Mouse (Mus musculus): Measurements from ENCODE around the gene Maml3. TPM values are rescaled to one million over a fixed set of nuclear protein-coding genes. Genes with fewer than 3 reads are reported as not detected.

The Maml3 gene
- total and polyA plus RNA-seq, 3 experiments = 0.81 to 1.8 (median 0.98) TPM

DNA sequence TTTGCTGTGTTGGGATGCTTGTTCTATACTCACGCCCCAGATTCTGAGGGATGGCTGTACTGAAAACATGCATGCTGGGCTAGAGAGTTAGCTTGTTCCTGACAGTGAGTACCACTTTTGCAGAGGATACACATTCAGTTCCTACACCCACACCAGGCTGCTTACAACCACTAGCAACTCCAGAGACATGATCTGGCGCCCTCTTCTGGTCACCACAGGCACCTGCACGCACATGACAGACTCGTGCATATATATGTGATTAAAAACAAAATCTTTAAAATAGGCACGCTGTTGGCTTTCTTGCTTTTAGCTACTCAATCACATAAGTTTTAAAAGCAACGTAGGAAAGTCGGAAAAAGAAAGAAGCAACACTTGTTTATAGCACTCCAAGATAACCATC is 399.7 kb downstream of the Maml3 start:
- Histone ChIP-seq H3K4me2 (ENCODE audit: insufficient read depth, low read depth, poor library complexity, severe bottlenecking) (no peak overlapping the region), H3K4me3 (replicated peaks in 1 of 3; ENCODE audit: low read depth in 2 of 3, low read length in 2 of 3, poor library complexity in 1 of 3) (no peak overlapping the region), H3K27me3 (replicated peaks) (no peaks in the 10 kb centered on the region), H3K9ac (ENCODE audit: insufficient read depth, low read depth) (no peak overlapping the region), H3K36me3 (replicated peaks in 1 of 2; ENCODE audit: control insufficient read depth in 1 of 2, insufficient read depth in 1 of 2, low read length in 1 of 2) (no peaks in the 10 kb centered on the region), H3K27ac (ENCODE audit: insufficient read depth, low read depth) (no peak overlapping the region), H3K4me1 (ENCODE audit: control insufficient read depth in 1 of 2, insufficient read depth in 2 of 2) (peaks cover 2 to 16% of the 10 kb centered on the region in 2 experiments; a peak in 2 of 4 replicates), H3K9me3 (replicated peaks; ENCODE audit: low read length) (peaks cover 9% of the 10 kb centered on the region), H3K79me2 (replicated peaks; ENCODE audit: control insufficient read depth, extremely low read depth, insufficient read depth, poor library complexity, severe bottlenecking) (no peaks in the 10 kb centered on the region)
- TF ChIP-seq SMC3 (IDR thresholded peaks at IDR 0.05; ENCODE audit: low read depth, low read length) (peak; percentile 38; the same call in 1 of the 2 replicates), RAD21 (IDR thresholded peaks at IDR 0.05; ENCODE audit: low read depth, low read length) (peak; percentile 28), MAFK (IDR thresholded peaks at IDR 0.05; ENCODE audit: insufficient replicate concordance, low read length) (no peak), CTCF (conservative IDR thresholded peaks at IDR 0.05 in 1 of 2, IDR thresholded peaks at IDR 0.05 in 1 of 2; ENCODE audit: low read depth in 2 of 2, low read length in 2 of 2) (peak; percentile 19 to 54; a peak in 2 of 4 replicates)
- in situ Hi-C loops (cut with MboI; ENCODE audit: low pct_ligation_motif_present, low pct_unique_long_range_greater_than_20kb, low sequenced_read_pairs) = loop anchor here (10.0 to 25.0 kb wide), 2 partner anchors 307 to 540 kb away; no protein-coding TSS in a partner anchor
- peak; percentile 22 for DNase-seq (ENCODE audit: extremely low read depth)
- dilution Hi-C loops (cut with MboI; ENCODE audit: extremely low pct_ligation_motif_present, extremely low pct_unique_long_range_greater_than_20kb, low sequenced_read_pairs) = no loop called here

DNA sequence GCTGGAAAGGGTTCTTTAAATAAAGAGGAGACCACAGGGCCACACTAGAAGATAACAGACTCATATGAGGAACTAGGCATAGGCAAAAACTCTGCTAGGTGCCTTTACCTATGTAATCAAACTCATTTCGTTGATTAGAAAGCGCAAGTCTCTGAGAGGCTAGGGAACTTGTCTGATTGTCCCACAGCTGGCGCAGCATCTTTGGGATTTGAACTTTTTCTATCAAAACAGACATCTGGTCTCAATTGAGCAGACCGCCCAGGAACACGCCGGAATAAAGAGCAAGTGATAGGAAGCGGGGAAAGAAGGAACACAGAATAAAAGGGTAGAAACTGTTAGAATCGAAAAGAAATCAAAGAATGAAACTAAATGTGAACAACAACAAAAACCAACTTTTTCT is 401.4 kb downstream of the Maml3 start:
- no peaks in the 10 kb centered on the region for H3K79me2 ChIP-seq (replicated peaks; ENCODE audit: control insufficient read depth, extremely low read depth, insufficient read depth, poor library complexity, severe bottlenecking)
- no peak overlapping the region for H3K4me2 ChIP-seq (ENCODE audit: insufficient read depth, low read depth, poor library complexity, severe bottlenecking)
- TF ChIP-seq GABPA (IDR thresholded peaks at IDR 0.05; ENCODE audit: insufficient replicate concordance, low read depth, low read length) (no peak), NELFE (IDR thresholded peaks at IDR 0.05; ENCODE audit: low read depth, low read length) (no peak), NRF1 (IDR thresholded peaks at IDR 0.05; ENCODE audit: low read depth, low read length) (no peak), ZNF384 (IDR thresholded peaks at IDR 0.05; ENCODE audit: low read depth, low read length) (no peak), ELF1 (IDR thresholded peaks at IDR 0.05; ENCODE audit: low read depth, low read length) (no peak), USF1 (IDR thresholded peaks at IDR 0.05; ENCODE audit: low read depth, low read length) (no peak), BHLHE40 (IDR thresholded peaks at IDR 0.05; ENCODE audit: low read depth, low read length) (no peak), MAZ (IDR thresholded peaks at IDR 0.05; ENCODE audit: low read depth, low read length) (no peak), UBTF (IDR thresholded peaks at IDR 0.05; ENCODE audit: low read depth, low read length) (no peak), POLR2A (IDR thresholded peaks at IDR 0.05; ENCODE audit: low read depth, low read length) (no peak), CHD1 (IDR thresholded peaks at IDR 0.05; ENCODE audit: low read depth, low read length) (no peak), POLR2AphosphoS2 (IDR thresholded peaks at IDR 0.05; ENCODE audit: low read depth, low read length) (no peak), CHD2 (IDR thresholded peaks at IDR 0.05; ENCODE audit: low read length) (no peak), MYC (IDR thresholded peaks at IDR 0.05; ENCODE audit: low read depth, low read length) (no peak), ZKSCAN1 (IDR thresholded peaks at IDR 0.05; ENCODE audit: borderline replicate concordance, low read depth, low read length) (no peak)
- H3K9me3 ChIP-seq (replicated peaks; ENCODE audit: low read length) = peaks cover 9% of the 10 kb centered on the region
- DNase-seq (ENCODE audit: extremely low read depth) = no peak
- dilution Hi-C loops (cut with MboI; ENCODE audit: extremely low pct_ligation_motif_present, extremely low pct_unique_long_range_greater_than_20kb, low sequenced_read_pairs) = no loop called here
- in situ Hi-C loops (cut with MboI; ENCODE audit: low pct_ligation_motif_present, low pct_unique_long_range_greater_than_20kb, low sequenced_read_pairs) = loop anchor here (5.0 to 25.0 kb wide), 3 partner anchors 309 to 541 kb away; no protein-coding TSS in a partner anchor
- H3K4me1 ChIP-seq (ENCODE audit: control insufficient read depth in 1 of 2, insufficient read depth in 2 of 2) = peaks cover 2 to 16% of the 10 kb centered on the region in 2 experiments; a peak in 2 of 4 replicates
- no peak overlapping the region for H3K9ac ChIP-seq (ENCODE audit: insufficient read depth, low read depth)
- no peaks in the 10 kb centered on the region for H3K27me3 ChIP-seq (replicated peaks)
- no peaks in the 10 kb centered on the region for H3K36me3 ChIP-seq (replicated peaks in 1 of 2; ENCODE audit: control insufficient read depth in 1 of 2, insufficient read depth in 1 of 2, low read length in 1 of 2)
- no peak overlapping the region for H3K4me3 ChIP-seq (replicated peaks in 1 of 3; ENCODE audit: low read depth in 2 of 3, low read length in 2 of 3, poor library complexity in 1 of 3)
- no peak overlapping the region for H3K27ac ChIP-seq (ENCODE audit: insufficient read depth, low read depth)

Data from CH12.LX (cell line).